Mouse (Mus musculus) embryonic facial prominence, embryonic 15.5 days (tissue): ENCODE measurements at regions not wholly inside any gene's neighbourhood (a gene's known extent, or its start where the extent isn't known, plus 50 kb on each side); places are given as distances from the start of the nearest gene placed in this dataset.

Source experiments
- ATAC-seq: fragments of 200-750 bp; cut with Nextera tagmentation; 2 replicates; pipeline ENCODE4 v1.8.0; 2017; ENCODE audit warnings: low read depth, moderate TSS enrichment; ENCODE audit not compliant: insufficient number of reproducible peaks, low FRiP score, low TSS enrichment
- H3K27ac ChIP-seq: fragments of 300-500 bp; sonication (generic); replicated peaks from 2 replicates; pipeline ENCODE4 v1.5.1; 2015; ENCODE audit warnings: mild to moderate bottlenecking, inconsistent platforms
- H3K27me3 ChIP-seq: fragments of 300-500 bp; sonication (generic); 2 replicates; pipeline ENCODE4 v1.6.1; 2015; ENCODE audit warnings: inconsistent platforms
- H3K36me3 ChIP-seq: fragments of 300-500 bp; sonication (generic); 2 replicates; pipeline ENCODE4 v1.6.1; 2015; ENCODE audit warnings: mild to moderate bottlenecking, inconsistent platforms
- H3K4me1 ChIP-seq: fragments of 300-500 bp; sonication (generic); 2 replicates; pipeline ENCODE4 v1.6.1; 2015; ENCODE audit warnings: inconsistent platforms
- H3K4me2 ChIP-seq: fragments of 300-500 bp; sonication (generic); replicated peaks from 2 replicates; pipeline ENCODE4 v1.6.1; 2015; ENCODE audit warnings: mild to moderate bottlenecking, inconsistent platforms
- H3K4me3 ChIP-seq: fragments of 300-500 bp; sonication (generic); replicated peaks from 2 replicates; pipeline ENCODE4 v1.5.1; 2015; ENCODE audit warnings: mild to moderate bottlenecking, inconsistent platforms
- H3K9ac ChIP-seq: fragments of 300-500 bp; sonication (generic); 2 replicates; pipeline ENCODE4 v1.6.1; 2015; ENCODE audit warnings: inconsistent platforms
- H3K9me3 ChIP-seq: fragments of 300-500 bp; sonication (generic); replicated peaks from 2 replicates; pipeline ENCODE4 v1.6.1; 2016; ENCODE audit warnings: inconsistent platforms
- WGBS: fragments of 180-500 bp; shearing (Covaris S2); methylation state at CpG from one replicate; pipeline ENCODE4 v1.1.7; 2015; 5-methylcytosine and 5-hydroxymethylcytosine counted together

- Histone ChIP-seq H3K4me3 (no peak overlapping the region), H3K4me1 (no peaks in the 10 kb centered on the region), H3K9ac (no peak overlapping the region), H3K9me3 (no peaks in the 10 kb centered on the region), H3K36me3 (no peaks in the 10 kb centered on the region), H3K27ac (no peak overlapping the region), H3K4me2 (no peak overlapping the region), H3K27me3 (no peaks in the 10 kb centered on the region)
- ATAC-seq = no peak
- WGBS = 78% methylated on average over 3 of the region's 3 CpGs
These were observed 82.8 kb upstream of the Syt6 start for GRCm38 (mm10) chr3:103492211-103492610.

GRCm38 (mm10) chr3:103493623-103494022 lies 81.4 kb upstream of the Syt6 start:
- ATAC-seq = no peak
- H3K9me3 ChIP-seq = no peaks in the 10 kb centered on the region
- no peaks in the 10 kb centered on the region for H3K36me3 ChIP-seq
- no peak overlapping the region for H3K4me2 ChIP-seq
- H3K27ac ChIP-seq = no peak overlapping the region
- H3K4me3 ChIP-seq = no peak overlapping the region
- H3K9ac ChIP-seq = no peak overlapping the region
- H3K4me1 ChIP-seq = no peaks in the 10 kb centered on the region
- 91% methylated on average over 1 of the region's 1 CpGs for WGBS
- no peaks in the 10 kb centered on the region for H3K27me3 ChIP-seq

- no peak for ATAC-seq
These were observed 81.0 kb upstream of the Syt6 start for GRCm38 (mm10) chr3:103494043-103494442.

GRCm38 (mm10) chr3:103496083-103496482 lies 78.9 kb upstream of the Syt6 start:
- 65% methylated on average over 6 of the region's 6 CpGs for WGBS
- H3K27ac ChIP-seq = no peak overlapping the region
- no peaks in the 10 kb centered on the region for H3K9me3 ChIP-seq
- no peak for ATAC-seq
- H3K9ac ChIP-seq = no peak overlapping the region
- H3K36me3 ChIP-seq = no peaks in the 10 kb centered on the region
- H3K4me1 ChIP-seq = no peaks in the 10 kb centered on the region
- H3K27me3 ChIP-seq = no peaks in the 10 kb centered on the region
- H3K4me3 ChIP-seq = no peak overlapping the region
- no peak overlapping the region for H3K4me2 ChIP-seq

More at GRCm38 (mm10) chr3:103494043-103494442, 81.0 kb upstream of the Syt6 start:
- Histone ChIP-seq H3K36me3 (no peaks in the 10 kb centered on the region), H3K4me1 (no peaks in the 10 kb centered on the region), H3K27me3 (no peaks in the 10 kb centered on the region), H3K27ac (no peak overlapping the region), H3K9ac (no peak overlapping the region), H3K4me3 (no peak overlapping the region), H3K4me2 (no peak overlapping the region), H3K9me3 (no peaks in the 10 kb centered on the region)
- WGBS = 77% methylated on average over 3 of the region's 3 CpGs

GRCm38 (mm10) chr3:103496683-103497082 lies 78.3 kb upstream of the Syt6 start:
- 49% methylated on average over 3 of the region's 3 CpGs for WGBS
- no peaks in the 10 kb centered on the region for H3K36me3 ChIP-seq
- no peak overlapping the region for H3K4me3 ChIP-seq
- no peak overlapping the region for H3K27ac ChIP-seq
- no peaks in the 10 kb centered on the region for H3K27me3 ChIP-seq
- no peaks in the 10 kb centered on the region for H3K4me1 ChIP-seq
- no peaks in the 10 kb centered on the region for H3K9me3 ChIP-seq
- ATAC-seq = no peak
- no peak overlapping the region for H3K9ac ChIP-seq
- no peak overlapping the region for H3K4me2 ChIP-seq

- H3K4me2 ChIP-seq = no peak overlapping the region
- H3K27ac ChIP-seq = no peak overlapping the region
- no peak overlapping the region for H3K9ac ChIP-seq
- H3K9me3 ChIP-seq = no peaks in the 10 kb centered on the region
- H3K4me3 ChIP-seq = no peak overlapping the region
- H3K27me3 ChIP-seq = no peaks in the 10 kb centered on the region
- H3K36me3 ChIP-seq = no peaks in the 10 kb centered on the region
- 85% methylated on average over 3 of the region's 3 CpGs for WGBS
- no peaks in the 10 kb centered on the region for H3K4me1 ChIP-seq
- no peak for ATAC-seq
These were observed 77.3 kb upstream of the Syt6 start for GRCm38 (mm10) chr3:103497696-103498095.

GRCm38 (mm10) chr3:103498458-103498857 lies 76.6 kb upstream of the Syt6 start:
- Histone ChIP-seq H3K36me3 (no peaks in the 10 kb centered on the region), H3K4me2 (no peak overlapping the region), H3K9ac (no peak overlapping the region), H3K27me3 (no peaks in the 10 kb centered on the region), H3K27ac (no peak overlapping the region), H3K4me1 (no peaks in the 10 kb centered on the region), H3K9me3 (no peaks in the 10 kb centered on the region), H3K4me3 (no peak overlapping the region)
- WGBS = 86% methylated on average over 4 of the region's 4 CpGs
- no peak for ATAC-seq

GRCm38 (mm10) chr3:103499801-103500200 lies 75.2 kb upstream of the Syt6 start:
- H3K9ac ChIP-seq = no peak overlapping the region
- no peak for ATAC-seq
- no peak overlapping the region for H3K4me3 ChIP-seq
- 20% methylated on average over 1 of the region's 1 CpGs for whole genome bisulfite sequencing
- no peak overlapping the region for H3K27ac ChIP-seq
- H3K27me3 ChIP-seq = no peaks in the 10 kb centered on the region
- no peaks in the 10 kb centered on the region for H3K36me3 ChIP-seq
- no peak overlapping the region for H3K4me2 ChIP-seq
- no peaks in the 10 kb centered on the region for H3K4me1 ChIP-seq
- H3K9me3 ChIP-seq = no peaks in the 10 kb centered on the region

GRCm38 (mm10) chr3:103500366-103500765 lies 74.7 kb upstream of the Syt6 start:
- no peak for ATAC-seq
- H3K4me2 ChIP-seq = no peak overlapping the region
- WGBS = 63% methylated on average over 4 of the region's 4 CpGs
- H3K27ac ChIP-seq = no peak overlapping the region
- H3K36me3 ChIP-seq = no peaks in the 10 kb centered on the region
- no peak overlapping the region for H3K9ac ChIP-seq
- H3K27me3 ChIP-seq = no peaks in the 10 kb centered on the region
- no peaks in the 10 kb centered on the region for H3K4me1 ChIP-seq
- no peaks in the 10 kb centered on the region for H3K9me3 ChIP-seq
- H3K4me3 ChIP-seq = no peak overlapping the region

GRCm38 (mm10) chr3:103504160-103504559 lies 70.9 kb upstream of the Syt6 start:
- Histone ChIP-seq H3K4me2 (no peak overlapping the region), H3K36me3 (no peaks in the 10 kb centered on the region), H3K9me3 (no peaks in the 10 kb centered on the region), H3K9ac (no peak overlapping the region), H3K27me3 (no peaks in the 10 kb centered on the region), H3K4me1 (no peaks in the 10 kb centered on the region), H3K4me3 (no peak overlapping the region), H3K27ac (no peak overlapping the region)
- ATAC-seq = no peak
- 77% methylated on average over 3 of the region's 3 CpGs for WGBS

- Histone ChIP-seq H3K4me2 (no peak overlapping the region), H3K4me1 (no peaks in the 10 kb centered on the region), H3K9me3 (no peaks in the 10 kb centered on the region), H3K36me3 (no peaks in the 10 kb centered on the region), H3K27me3 (no peaks in the 10 kb centered on the region), H3K9ac (no peak overlapping the region), H3K4me3 (no peak overlapping the region), H3K27ac (no peak overlapping the region)
- ATAC-seq = no peak
- 74% methylated on average over 6 of the region's 6 CpGs for WGBS
These were observed 61.6 kb upstream of the Syt6 start for GRCm38 (mm10) chr3:103513411-103513810.

- no peak overlapping the region for H3K27ac ChIP-seq
- no peak overlapping the region for H3K4me3 ChIP-seq
- no peak for ATAC-seq
- no peak overlapping the region for H3K4me2 ChIP-seq
- H3K27me3 ChIP-seq = no peaks in the 10 kb centered on the region
- H3K9me3 ChIP-seq = no peaks in the 10 kb centered on the region
- 59% methylated on average over 7 of the region's 7 CpGs for WGBS
- H3K9ac ChIP-seq = no peak overlapping the region
- H3K4me1 ChIP-seq = no peaks in the 10 kb centered on the region
- H3K36me3 ChIP-seq = no peaks in the 10 kb centered on the region
These were observed 61.0 kb upstream of the Syt6 start for GRCm38 (mm10) chr3:103514061-103514460.
